Mouse (Mus musculus): ENCODE data around the gene Iqcj. TPM values are rescaled to one million over a fixed set of nuclear protein-coding genes. Genes with fewer than 3 reads are reported as not detected.

Gene Iqcj
- polyA plus RNA-seq, 1 experiment from 2014 or later, result not detected

DNA sequence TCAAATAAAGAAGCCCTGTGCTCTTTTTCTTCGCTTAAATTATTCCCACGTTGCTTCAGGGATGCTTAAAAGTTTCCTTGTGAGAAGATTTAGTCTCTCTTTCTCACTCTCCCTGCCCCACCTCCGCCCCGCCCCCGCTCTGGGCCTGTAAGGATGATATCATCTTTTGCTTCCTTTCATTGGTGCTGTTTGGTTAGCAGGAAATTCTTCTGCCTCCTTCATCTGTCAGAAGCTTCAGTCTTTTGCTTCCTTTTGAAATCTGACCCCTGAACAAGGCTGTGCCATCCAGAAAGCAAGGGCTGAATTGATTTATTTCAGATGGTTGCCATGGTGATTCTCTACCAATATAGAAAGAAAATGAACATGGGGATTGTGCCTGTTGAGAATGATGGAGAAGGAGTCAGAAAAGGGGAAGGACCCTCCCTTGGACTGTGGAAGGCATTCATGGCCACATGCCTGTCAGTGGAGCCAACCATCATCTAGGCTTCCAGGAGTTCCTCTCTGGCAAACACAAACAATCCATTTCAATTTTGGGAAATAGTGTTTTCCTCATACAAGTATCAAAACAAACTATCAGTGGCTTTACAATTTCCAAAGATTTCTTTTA lies 62.5 kb downstream of the Iqcj start:
- Histone ChIP-seq H3K27ac (no peak overlapping the region), H3K9me3 (no peaks in the 10 kb centered on the region), H3K4me3 (replicated peaks) (no peak overlapping the region), H3K4me2 (no peak overlapping the region), H3K9ac (replicated peaks) (no peak overlapping the region), H3K36me3 (no peaks in the 10 kb centered on the region), H3K27me3 (no peaks in the 10 kb centered on the region), H3K4me1 (replicated peaks) (peaks cover 5% of the 10 kb centered on the region; the same call in 1 of the 2 replicates)
- WGBS, result 49% methylated on average over 5 of the region's 5 CpGs
- no peak for ATAC-seq (ENCODE audit: insufficient number of reproducible peaks, insufficient read depth, low FRiP score, low TSS enrichment, low read depth)

DNA sequence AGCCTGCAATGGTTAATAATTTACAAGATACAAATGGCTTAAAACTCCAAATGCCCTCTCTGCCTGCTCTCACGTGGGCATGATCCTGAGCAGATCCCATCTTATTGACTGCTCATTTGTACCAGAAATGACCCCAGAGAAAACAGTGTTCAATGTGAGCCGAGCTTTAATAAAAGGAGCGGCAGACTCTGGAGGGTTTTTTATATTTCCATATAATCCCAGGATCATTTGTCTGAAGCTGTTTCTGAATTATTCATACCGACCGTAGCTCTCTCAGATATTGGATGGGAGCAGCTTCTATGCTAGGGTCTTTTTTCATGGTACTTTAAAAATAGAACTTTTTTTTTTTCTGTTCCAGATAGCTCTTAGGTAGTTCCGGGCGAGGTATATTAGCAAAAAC lies 67.7 kb downstream of the Iqcj start:
- Histone ChIP-seq H3K9me3 (no peaks in the 10 kb centered on the region), H3K4me1 (replicated peaks) (peaks cover under 1% of the 10 kb centered on the region; the same call in 1 of the 2 replicates), H3K27ac (no peak overlapping the region), H3K9ac (replicated peaks) (no peak overlapping the region), H3K27me3 (no peaks in the 10 kb centered on the region), H3K4me3 (replicated peaks) (no peak overlapping the region), H3K4me2 (no peak overlapping the region), H3K36me3 (no peaks in the 10 kb centered on the region)
- WGBS, result 63% methylated on average over 7 of the region's 7 CpGs
- ATAC-seq (ENCODE audit: insufficient number of reproducible peaks, insufficient read depth, low FRiP score, low TSS enrichment, low read depth), result no peak

GRCm38 (mm10) chr3:67960133-67960532 lies 68.1 kb downstream of the Iqcj start:
- ATAC-seq (ENCODE audit: insufficient number of reproducible peaks, insufficient read depth, low FRiP score, low TSS enrichment, low read depth), result no peak
- H3K36me3 ChIP-seq, result no peaks in the 10 kb centered on the region
- H3K27me3 ChIP-seq, result no peaks in the 10 kb centered on the region
- no peak overlapping the region for H3K27ac ChIP-seq
- H3K4me2 ChIP-seq, result no peak overlapping the region
- no peaks in the 10 kb centered on the region for H3K4me1 ChIP-seq (replicated peaks)
- no peaks in the 10 kb centered on the region for H3K9me3 ChIP-seq
- 53% methylated on average over 3 of the region's 3 CpGs for WGBS
- H3K4me3 ChIP-seq (replicated peaks), result no peak overlapping the region
- H3K9ac ChIP-seq (replicated peaks), result no peak overlapping the region

- Histone ChIP-seq H3K27ac (no peak overlapping the region), H3K9ac (replicated peaks) (no peak overlapping the region), H3K27me3 (no peaks in the 10 kb centered on the region), H3K4me2 (no peak overlapping the region), H3K4me3 (replicated peaks) (no peak overlapping the region), H3K4me1 (replicated peaks) (no peaks in the 10 kb centered on the region), H3K36me3 (no peaks in the 10 kb centered on the region), H3K9me3 (no peaks in the 10 kb centered on the region)
- ATAC-seq (ENCODE audit: insufficient number of reproducible peaks, insufficient read depth, low FRiP score, low TSS enrichment, low read depth), result no peak
These were observed 68.7 kb downstream of the Iqcj start for GRCm38 (mm10) chr3:67960727-67961126.

DNA sequence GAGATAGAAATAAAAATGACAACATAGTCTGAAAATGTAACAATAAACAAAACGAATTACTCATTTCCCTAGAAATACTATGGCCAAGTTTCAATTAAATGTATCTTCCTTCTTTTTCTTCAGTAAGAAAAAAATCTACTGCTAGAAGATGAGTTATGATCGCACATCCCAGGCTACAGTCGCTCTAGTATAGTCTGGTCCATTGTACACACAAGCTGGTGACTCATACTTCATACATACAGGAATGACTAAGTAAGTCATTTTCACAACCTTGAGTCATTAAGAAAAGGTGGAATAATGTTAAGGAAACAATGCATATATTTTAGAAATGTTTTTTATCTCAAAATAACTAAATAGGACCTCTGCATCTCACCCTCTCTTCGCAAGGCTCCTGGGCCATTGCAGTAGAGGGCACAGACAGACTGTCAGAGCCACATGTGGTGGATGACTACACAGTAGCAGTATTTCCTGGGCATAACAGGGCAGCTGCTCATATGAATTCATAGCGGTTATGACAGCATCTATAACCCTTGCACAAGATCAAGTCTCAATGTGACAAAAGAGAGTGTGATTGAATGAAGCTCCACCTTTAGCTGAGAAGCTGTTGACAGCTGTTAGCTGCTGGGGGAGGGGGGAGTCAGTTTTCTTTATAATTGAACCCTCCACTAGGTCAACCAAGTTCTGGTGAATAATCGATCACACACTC lies 70.1 kb downstream of the Iqcj start:
- 88% methylated on average over 6 of the region's 6 CpGs for WGBS
- Histone ChIP-seq H3K4me2 (no peak overlapping the region), H3K36me3 (no peaks in the 10 kb centered on the region), H3K4me3 (replicated peaks) (no peak overlapping the region), H3K9ac (replicated peaks) (no peak overlapping the region), H3K27ac (no peak overlapping the region), H3K9me3 (no peaks in the 10 kb centered on the region), H3K4me1 (replicated peaks) (no peaks in the 10 kb centered on the region), H3K27me3 (no peaks in the 10 kb centered on the region)
- ATAC-seq (ENCODE audit: insufficient number of reproducible peaks, insufficient read depth, low FRiP score, low TSS enrichment, low read depth), result no peak

- Histone ChIP-seq H3K27me3 (no peaks in the 10 kb centered on the region), H3K4me3 (replicated peaks) (no peak overlapping the region), H3K9me3 (peaks cover 8% of the 10 kb centered on the region; the same call in 1 of the 2 replicates), H3K4me2 (no peak overlapping the region), H3K36me3 (no peaks in the 10 kb centered on the region), H3K9ac (replicated peaks) (no peak overlapping the region), H3K27ac (no peak overlapping the region), H3K4me1 (replicated peaks) (no peaks in the 10 kb centered on the region)
- ATAC-seq (ENCODE audit: insufficient number of reproducible peaks, insufficient read depth, low FRiP score, low TSS enrichment, low read depth), result no peak
- 95% methylated on average over 2 of the region's 2 CpGs for WGBS
These were observed 82.4 kb downstream of the Iqcj start for GRCm38 (mm10) chr3:67974340-67974998.

- no peak overlapping the region for H3K4me3 ChIP-seq (replicated peaks)
- no peak overlapping the region for H3K4me2 ChIP-seq
- no peaks in the 10 kb centered on the region for H3K27me3 ChIP-seq
- H3K9ac ChIP-seq (replicated peaks), result no peak overlapping the region
- H3K4me1 ChIP-seq (replicated peaks), result no peaks in the 10 kb centered on the region
- H3K9me3 ChIP-seq, result no peaks in the 10 kb centered on the region
- no peak overlapping the region for H3K27ac ChIP-seq
- WGBS, result 92% methylated on average over 1 of the region's 1 CpGs
- ATAC-seq (ENCODE audit: insufficient number of reproducible peaks, insufficient read depth, low FRiP score, low TSS enrichment, low read depth), result no peak
- no peaks in the 10 kb centered on the region for H3K36me3 ChIP-seq
These were observed 88.0 kb downstream of the Iqcj start for GRCm38 (mm10) chr3:67980006-67980405.

DNA sequence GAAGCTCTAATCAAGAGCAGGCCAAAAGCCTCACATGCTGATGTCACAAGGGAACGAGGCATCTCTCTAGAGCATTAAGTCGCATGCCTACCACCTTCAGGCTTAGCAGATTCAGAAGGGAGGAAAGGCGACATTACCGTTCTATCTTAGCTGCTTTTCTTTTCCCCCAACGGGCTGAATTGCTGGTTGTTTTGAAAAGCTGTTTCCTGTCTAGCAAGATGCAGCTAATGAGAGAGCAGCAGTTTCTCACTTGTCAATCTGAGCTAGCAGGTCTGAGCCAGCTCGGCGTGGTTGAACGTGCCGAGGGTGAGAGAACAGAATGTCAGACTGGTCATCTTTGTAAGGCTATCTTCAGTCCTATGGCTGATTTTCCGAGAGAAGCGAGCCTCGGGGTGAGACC lies 91.3 kb downstream of the Iqcj start:
- WGBS, result 40% methylated on average over 12 of the region's 12 CpGs
- H3K4me1 ChIP-seq (replicated peaks), result no peaks in the 10 kb centered on the region
- ATAC-seq (ENCODE audit: insufficient number of reproducible peaks, insufficient read depth, low FRiP score, low TSS enrichment, low read depth), result no peak
- H3K9ac ChIP-seq (replicated peaks), result no peak overlapping the region
- H3K27ac ChIP-seq, result no peak overlapping the region
- no peaks in the 10 kb centered on the region for H3K27me3 ChIP-seq
- no peaks in the 10 kb centered on the region for H3K36me3 ChIP-seq
- H3K4me3 ChIP-seq (replicated peaks), result no peak overlapping the region
- H3K9me3 ChIP-seq, result no peaks in the 10 kb centered on the region
- no peak overlapping the region for H3K4me2 ChIP-seq

DNA sequence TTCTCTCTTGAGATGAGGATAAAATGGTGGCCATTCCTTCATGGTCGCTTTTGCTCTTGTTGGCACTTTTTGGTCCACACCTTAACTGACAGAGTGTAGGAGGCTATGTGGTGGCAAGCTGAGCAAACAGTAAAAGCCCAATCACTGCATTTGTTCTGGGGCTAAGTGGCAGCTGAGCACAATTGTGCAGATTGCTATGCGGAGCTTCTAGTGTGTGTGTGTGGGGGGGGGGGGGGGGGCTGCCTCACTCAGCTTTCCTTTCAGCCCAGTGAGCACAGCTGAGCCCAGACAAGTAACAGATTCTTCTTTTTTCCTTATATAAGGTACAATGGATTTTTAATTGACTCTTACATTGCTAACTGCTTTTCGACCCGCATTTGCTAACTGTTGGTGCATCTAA lies 110.4 kb downstream of the Iqcj start:
- ATAC-seq (ENCODE audit: insufficient number of reproducible peaks, insufficient read depth, low FRiP score, low TSS enrichment, low read depth), result no peak
- no peaks in the 10 kb centered on the region for H3K36me3 ChIP-seq

DNA sequence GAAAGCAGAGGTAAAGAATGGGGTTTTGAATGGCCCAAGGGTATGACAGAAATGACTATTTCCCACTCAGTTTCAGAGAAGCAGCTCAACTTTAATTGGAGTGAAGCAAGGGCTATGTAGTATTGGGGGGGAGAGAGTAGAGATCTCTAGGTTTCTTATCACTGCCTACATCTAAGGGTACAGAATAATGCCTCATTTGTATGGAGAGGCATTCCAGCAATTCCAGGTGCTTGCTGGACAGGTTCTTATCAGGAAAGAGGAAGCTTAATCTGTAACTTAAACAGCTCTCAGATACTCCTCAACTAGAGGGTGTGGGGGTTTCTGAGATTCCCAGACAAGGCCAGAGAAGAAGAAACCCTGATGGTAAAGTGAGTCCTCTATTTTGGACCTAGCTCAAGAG lies 120.3 kb downstream of the Iqcj start:
- H3K4me1 ChIP-seq (replicated peaks), result no peaks in the 10 kb centered on the region
- no peaks in the 10 kb centered on the region for H3K36me3 ChIP-seq
- no peak overlapping the region for H3K9ac ChIP-seq (replicated peaks)
- H3K27ac ChIP-seq, result no peak overlapping the region
- no peak for ATAC-seq (ENCODE audit: insufficient number of reproducible peaks, insufficient read depth, low FRiP score, low TSS enrichment, low read depth)
- no peaks in the 10 kb centered on the region for H3K9me3 ChIP-seq
- H3K27me3 ChIP-seq, result no peaks in the 10 kb centered on the region
- no peak overlapping the region for H3K4me3 ChIP-seq (replicated peaks)
- H3K4me2 ChIP-seq, result no peak overlapping the region

More for the DNA sequence above, 110.4 kb downstream of the Iqcj start:
- Histone ChIP-seq H3K4me2 (no peak overlapping the region), H3K9me3 (no peaks in the 10 kb centered on the region), H3K4me1 (replicated peaks) (no peaks in the 10 kb centered on the region), H3K4me3 (replicated peaks) (no peak overlapping the region), H3K27ac (no peak overlapping the region), H3K9ac (replicated peaks) (no peak overlapping the region), H3K27me3 (no peaks in the 10 kb centered on the region)
- WGBS, result 89% methylated on average over 4 of the region's 4 CpGs

GRCm38 (mm10) chr3:68015786-68016185 lies 123.8 kb downstream of the Iqcj start:
- Histone ChIP-seq H3K9ac (replicated peaks) (no peak overlapping the region), H3K4me2 (no peak overlapping the region), H3K27me3 (no peaks in the 10 kb centered on the region), H3K4me1 (replicated peaks) (no peaks in the 10 kb centered on the region), H3K27ac (no peak overlapping the region), H3K9me3 (no peaks in the 10 kb centered on the region), H3K4me3 (replicated peaks) (no peak overlapping the region), H3K36me3 (no peaks in the 10 kb centered on the region)
- WGBS, result 56% methylated on average over 1 of the region's 1 CpGs
- ATAC-seq (ENCODE audit: insufficient number of reproducible peaks, insufficient read depth, low FRiP score, low TSS enrichment, low read depth), result no peak
